Mouse (Mus musculus): ENCODE data around the gene Fgfr3. TPM values are rescaled to one million over a fixed set of nuclear protein-coding genes. Genes with fewer than 3 reads are reported as not detected.

Gene Fgfr3
- polyA plus RNA-seq, 1 experiment from 2014 or later = 13.4 TPM

GRCm38 (mm10) chr5:33698669-33699068 lies 22.8 kb upstream of the Fgfr3 start:
- Histone ChIP-seq H3K4me3 (no peak overlapping the region), H3K36me3 (no peaks in the 10 kb centered on the region), H3K4me2 (replicated peaks) (no peak overlapping the region), H3K9ac (no peak overlapping the region), H3K27me3 (peaks cover 34% of the 10 kb centered on the region), H3K27ac (no peak overlapping the region), H3K9me3 (no peaks in the 10 kb centered on the region), H3K4me1 (peaks cover 41% of the 10 kb centered on the region)
- no peak for ATAC-seq (ENCODE audit: insufficient number of reproducible peaks, insufficient read depth, low FRiP score, low TSS enrichment)
- WGBS = 80% methylated on average over 5 of the region's 5 CpGs

- peaks cover 22% of the 10 kb centered on the region for H3K27me3 ChIP-seq
- H3K4me3 ChIP-seq = no peak overlapping the region
- 32% methylated on average over 13 of the region's 13 CpGs for WGBS
- no peak overlapping the region for H3K4me2 ChIP-seq (replicated peaks)
- H3K4me1 ChIP-seq = peaks cover 45% of the 10 kb centered on the region
- H3K27ac ChIP-seq = no peak overlapping the region
- no peak overlapping the region for H3K9ac ChIP-seq
- H3K36me3 ChIP-seq = no peaks in the 10 kb centered on the region
- no peaks in the 10 kb centered on the region for H3K9me3 ChIP-seq
- ATAC-seq (ENCODE audit: insufficient number of reproducible peaks, insufficient read depth, low FRiP score, low TSS enrichment) = no peak
Measured at GRCm38 (mm10) chr5:33700010-33700409, 21.5 kb upstream of the Fgfr3 start.

GRCm38 (mm10) chr5:33701832-33702231 lies 19.6 kb upstream of the Fgfr3 start:
- peaks cover 45% of the 10 kb centered on the region for H3K4me1 ChIP-seq

GRCm38 (mm10) chr5:33703999-33704398 lies 17.5 kb upstream of the Fgfr3 start:
- H3K9me3 ChIP-seq = no peaks in the 10 kb centered on the region
- H3K9ac ChIP-seq = no peak overlapping the region
- no peaks in the 10 kb centered on the region for H3K36me3 ChIP-seq
- 42% methylated on average over 8 of the region's 8 CpGs for WGBS
- no peak for ATAC-seq (ENCODE audit: insufficient number of reproducible peaks, insufficient read depth, low FRiP score, low TSS enrichment)
- H3K27ac ChIP-seq = no peak overlapping the region
- 0 out of 2 replicates have a peak, but pooled peaks cover 3% of the 10 kb centered on the region for H3K27me3 ChIP-seq
- peaks cover 35% of the 10 kb centered on the region for H3K4me1 ChIP-seq
- no peak overlapping the region for H3K4me3 ChIP-seq
- H3K4me2 ChIP-seq (replicated peaks) = no peak overlapping the region

More at GRCm38 (mm10) chr5:33701832-33702231, 19.6 kb upstream of the Fgfr3 start:
- Histone ChIP-seq H3K9me3 (no peaks in the 10 kb centered on the region), H3K4me3 (no peak overlapping the region), H3K36me3 (no peaks in the 10 kb centered on the region), H3K27ac (0 out of 2 replicates have a peak overlapping the region, but pooled peaks have one; percentile 3), H3K27me3 (peaks cover 12% of the 10 kb centered on the region; the same call in 1 of the 2 replicates), H3K9ac (no peak overlapping the region), H3K4me2 (replicated peaks) (no peak overlapping the region)
- 83% methylated on average over 11 of the region's 11 CpGs for WGBS
- ATAC-seq (ENCODE audit: insufficient number of reproducible peaks, insufficient read depth, low FRiP score, low TSS enrichment) = no peak

- WGBS = 3% methylated on average over 11 of the region's 11 CpGs
- H3K27ac ChIP-seq = no peak overlapping the region
- H3K27me3 ChIP-seq = 0 out of 2 replicates have a peak, but pooled peaks cover 3% of the 10 kb centered on the region
- H3K9ac ChIP-seq = no peak overlapping the region
- no peak overlapping the region for H3K4me3 ChIP-seq
- H3K9me3 ChIP-seq = no peaks in the 10 kb centered on the region
- ATAC-seq (ENCODE audit: insufficient number of reproducible peaks, insufficient read depth, low FRiP score, low TSS enrichment) = no peak
- H3K4me1 ChIP-seq = peaks cover 31% of the 10 kb centered on the region
- H3K4me2 ChIP-seq (replicated peaks) = no peak overlapping the region
- H3K36me3 ChIP-seq = no peaks in the 10 kb centered on the region
Measured at GRCm38 (mm10) chr5:33704945-33705611, 16.4 kb upstream of the Fgfr3 start.

- ATAC-seq (ENCODE audit: insufficient number of reproducible peaks, insufficient read depth, low FRiP score, low TSS enrichment) = no peak
- Histone ChIP-seq H3K4me3 (no peak overlapping the region), H3K27ac (no peak overlapping the region), H3K9me3 (no peaks in the 10 kb centered on the region), H3K36me3 (no peaks in the 10 kb centered on the region), H3K4me2 (replicated peaks) (no peak overlapping the region), H3K27me3 (0 out of 2 replicates have a peak, but pooled peaks cover 3% of the 10 kb centered on the region), H3K9ac (no peak overlapping the region), H3K4me1 (peaks cover 24% of the 10 kb centered on the region)
- 32% methylated on average over 9 of the region's 9 CpGs for WGBS
Measured at GRCm38 (mm10) chr5:33705612-33706349, 15.7 kb upstream of the Fgfr3 start.

GRCm38 (mm10) chr5:33706350-33706629 lies 15.2 kb upstream of the Fgfr3 start:
- no peaks in the 10 kb centered on the region for H3K36me3 ChIP-seq
- no peak overlapping the region for H3K4me2 ChIP-seq (replicated peaks)
- 0 out of 2 replicates have a peak, but pooled peaks cover 3% of the 10 kb centered on the region for H3K27me3 ChIP-seq
- no peak overlapping the region for H3K9ac ChIP-seq
- H3K27ac ChIP-seq = no peak overlapping the region
- 84% methylated on average over 1 of the region's 1 CpGs for WGBS
- H3K4me1 ChIP-seq = peaks cover 22% of the 10 kb centered on the region
- H3K9me3 ChIP-seq = no peaks in the 10 kb centered on the region
- H3K4me3 ChIP-seq = no peak overlapping the region
- no peak for ATAC-seq (ENCODE audit: insufficient number of reproducible peaks, insufficient read depth, low FRiP score, low TSS enrichment)

GRCm38 (mm10) chr5:33707163-33707562 lies 14.3 kb upstream of the Fgfr3 start:
- WGBS = 71% methylated on average over 4 of the region's 4 CpGs
- Histone ChIP-seq H3K4me1 (peaks cover 22% of the 10 kb centered on the region), H3K27me3 (no peaks in the 10 kb centered on the region), H3K9ac (no peak overlapping the region), H3K4me3 (no peak overlapping the region), H3K36me3 (no peaks in the 10 kb centered on the region), H3K4me2 (replicated peaks) (no peak overlapping the region), H3K9me3 (no peaks in the 10 kb centered on the region), H3K27ac (no peak overlapping the region)
- ATAC-seq (ENCODE audit: insufficient number of reproducible peaks, insufficient read depth, low FRiP score, low TSS enrichment) = no peak

- no peak for ATAC-seq (ENCODE audit: insufficient number of reproducible peaks, insufficient read depth, low FRiP score, low TSS enrichment)
- H3K27ac ChIP-seq = no peak overlapping the region
Measured at GRCm38 (mm10) chr5:33709037-33709436, 12.4 kb upstream of the Fgfr3 start.

GRCm38 (mm10) chr5:33712550-33712949 lies 8.9 kb upstream of the Fgfr3 start:
- no peaks in the 10 kb centered on the region for H3K27me3 ChIP-seq
- WGBS = 88% methylated on average over 2 of the region's 2 CpGs

More at GRCm38 (mm10) chr5:33709037-33709436, 12.4 kb upstream of the Fgfr3 start:
- no peaks in the 10 kb centered on the region for H3K27me3 ChIP-seq
- WGBS = 47% methylated on average over 2 of the region's 2 CpGs
- no peak overlapping the region for H3K9ac ChIP-seq
- H3K4me3 ChIP-seq = no peak overlapping the region
- no peaks in the 10 kb centered on the region for H3K9me3 ChIP-seq
- no peaks in the 10 kb centered on the region for H3K36me3 ChIP-seq
- H3K4me1 ChIP-seq = peaks cover 20% of the 10 kb centered on the region
- H3K4me2 ChIP-seq (replicated peaks) = no peak overlapping the region

GRCm38 (mm10) chr5:33715182-33715581 lies 6.3 kb upstream of the Fgfr3 start:
- no peak for ATAC-seq (ENCODE audit: insufficient number of reproducible peaks, insufficient read depth, low FRiP score, low TSS enrichment)
- 59% methylated on average over 2 of the region's 2 CpGs for WGBS
- no peak overlapping the region for H3K27ac ChIP-seq
- H3K36me3 ChIP-seq = no peaks in the 10 kb centered on the region
- H3K9ac ChIP-seq = no peak overlapping the region
- H3K4me3 ChIP-seq = no peak overlapping the region
- H3K4me1 ChIP-seq = 0 out of 2 replicates have a peak, but pooled peaks cover 3% of the 10 kb centered on the region
- H3K9me3 ChIP-seq = no peaks in the 10 kb centered on the region
- H3K4me2 ChIP-seq (replicated peaks) = no peak overlapping the region
- no peaks in the 10 kb centered on the region for H3K27me3 ChIP-seq

More at GRCm38 (mm10) chr5:33712550-33712949, 8.9 kb upstream of the Fgfr3 start:
- H3K4me3 ChIP-seq = no peak overlapping the region
- no peak for ATAC-seq (ENCODE audit: insufficient number of reproducible peaks, insufficient read depth, low FRiP score, low TSS enrichment)
- no peak overlapping the region for H3K27ac ChIP-seq
- H3K9ac ChIP-seq = no peak overlapping the region
- no peaks in the 10 kb centered on the region for H3K36me3 ChIP-seq
- peaks cover 4% of the 10 kb centered on the region; the same call in 1 of the 2 replicates for H3K4me1 ChIP-seq
- no peaks in the 10 kb centered on the region for H3K9me3 ChIP-seq
- H3K4me2 ChIP-seq (replicated peaks) = no peak overlapping the region

- 74% methylated on average over 6 of the region's 6 CpGs for WGBS
- Histone ChIP-seq H3K36me3 (no peaks in the 10 kb centered on the region), H3K9me3 (no peaks in the 10 kb centered on the region), H3K4me1 (0 out of 2 replicates have a peak, but pooled peaks cover 3% of the 10 kb centered on the region), H3K4me3 (no peak overlapping the region), H3K9ac (no peak overlapping the region), H3K27ac (no peak overlapping the region), H3K4me2 (replicated peaks) (no peak overlapping the region), H3K27me3 (peaks cover 12% of the 10 kb centered on the region)
- peak; percentile 48; the same call in 1 of the 2 replicates for ATAC-seq (ENCODE audit: insufficient number of reproducible peaks, insufficient read depth, low FRiP score, low TSS enrichment)
Measured at GRCm38 (mm10) chr5:33716467-33716866, 5.0 kb upstream of the Fgfr3 start.

All from embryonic facial prominence, embryonic 12.5 days (tissue).